Mouse (Mus musculus) MEL (cell line): ENCODE results near the gene Gla. TPM values are rescaled to one million over a fixed set of nuclear protein-coding genes. Genes with fewer than 3 reads are reported as not detected.
A peak's percentile ranks its signal among the peaks of the same experiment; 100 is the strongest.

Experiments
- DNase-seq: peaks from one replicate; pipeline ENCODE4 v3.0.0; 2011; ENCODE audit warnings: low read depth, low spot score
- H3K27ac ChIP-seq: 2 replicates; pipeline ENCODE4 v1.5.1; 2012; ENCODE audit warnings: low read depth, mild to moderate bottlenecking, control low read depth, low read length, moderate library complexity; ENCODE audit not compliant: control insufficient read depth
- H3K27me3 ChIP-seq, 2 experiments: fragments of 150-350 bp in 1 of 2; sonication (generic) in 1 of 2; 2 replicates each; pipeline ENCODE4 v1.6.1; 2012; ENCODE audit warnings: low read length in 2 of 2, mild to moderate bottlenecking in 2 of 2, improper control_type of control experiment in 1 of 2, moderate library complexity in 1 of 2; ENCODE audit not compliant: insufficient read depth in 2 of 2, control insufficient read depth in 1 of 2
- H3K36me3 ChIP-seq, 2 experiments: 2 replicates each; pipeline ENCODE4 v1.6.1; 2012 to 2014; ENCODE audit warnings: low read length in 2 of 2, improper control_type of control experiment in 1 of 2, inconsistent platforms in 1 of 2, mild to moderate bottlenecking in 1 of 2; ENCODE audit not compliant: insufficient read depth in 2 of 2, control insufficient read depth in 1 of 2
- H3K4me1 ChIP-seq, 2 experiments: fragments of 150-350 bp in 1 of 2; sonication (generic) in 1 of 2; 2 replicates each; pipeline ENCODE4 v1.6.1; 2012; ENCODE audit warnings: low read length in 2 of 2, improper control_type of control experiment in 1 of 2, mild to moderate bottlenecking in 1 of 2; ENCODE audit not compliant: insufficient read depth in 2 of 2, control insufficient read depth in 1 of 2
- H3K4me3 ChIP-seq, 2 experiments: fragments of 150-350 bp in 1 of 2; sonication (generic) in 1 of 2; 2 replicates each; pipeline ENCODE4 v1.5.1; 2012; ENCODE audit warnings: low read depth in 2 of 2, low read length in 2 of 2, mild to moderate bottlenecking in 2 of 2, moderate library complexity in 2 of 2, control low read depth in 1 of 2, improper control_type of control experiment in 1 of 2; ENCODE audit not compliant: control insufficient read depth in 1 of 2, insufficient read depth in 1 of 2
- H3K79me2 ChIP-seq: 2 replicates; pipeline ENCODE4 v1.6.1; 2012; ENCODE audit warnings: mild to moderate bottlenecking, low read length, moderate library complexity; ENCODE audit not compliant: control insufficient read depth, poor library complexity, insufficient read depth
- H3K9ac ChIP-seq: 2 replicates; pipeline ENCODE4 v1.6.1; 2012; ENCODE audit warnings: low read depth, mild to moderate bottlenecking, control low read depth, low read length, moderate library complexity; ENCODE audit not compliant: control insufficient read depth, poor library complexity, severe bottlenecking
- H3K9me3 ChIP-seq: fragments of 150-350 bp; sonication (generic); replicated peaks from 2 replicates; pipeline ENCODE4 v1.6.1; 2012; ENCODE audit warnings: mild to moderate bottlenecking, low read length, improper control_type of control experiment, moderate library complexity; ENCODE audit not compliant: insufficient read depth
- BHLHE40 ChIP-seq: IDR thresholded peaks from 2 replicates; pipeline ENCODE4 v1.6.1; 2012; ENCODE audit warnings: low read depth, mild to moderate bottlenecking, inconsistent platforms, low read length, improper control_type of control experiment, borderline replicate concordance
- CHD1 ChIP-seq: IDR thresholded peaks from 2 replicates; pipeline ENCODE4 v1.6.1; 2012; ENCODE audit warnings: low read depth, mild to moderate bottlenecking, inconsistent platforms, low read length, improper control_type of control experiment
- CHD2 ChIP-seq: IDR thresholded peaks from 2 replicates; pipeline ENCODE4 v1.6.1; 2011; ENCODE audit warnings: low read length, improper control_type of control experiment
- CTCF ChIP-seq, 3 experiments: IDR thresholded peaks in 2 of 3; conservative IDR thresholded peaks in 1 of 3; 2 replicates each; pipeline ENCODE4 v1.5.1; 2011 to 2012; ENCODE audit warnings: low read length in 3 of 3, low read depth in 2 of 3, mild to moderate bottlenecking in 2 of 3, improper control_type of control experiment in 1 of 3, inconsistent platforms in 1 of 3, mixed read lengths in 1 of 3, moderate library complexity in 1 of 3; ENCODE audit not compliant: control insufficient read depth in 1 of 3, insufficient read depth in 1 of 3, poor library complexity in 1 of 3, severe bottlenecking in 1 of 3
- E2F4 ChIP-seq: IDR thresholded peaks from 2 replicates; pipeline ENCODE4 v1.6.1; 2011; ENCODE audit warnings: low read depth, low read length, improper control_type of control experiment, borderline replicate concordance
- ELF1 ChIP-seq: IDR thresholded peaks from 2 replicates; pipeline ENCODE4 v1.6.1; 2014; ENCODE audit warnings: low read depth, mild to moderate bottlenecking, inconsistent platforms, low read length, improper control_type of control experiment, moderate library complexity
- ETS1 ChIP-seq: IDR thresholded peaks from 2 replicates; pipeline ENCODE4 v1.6.1; 2012; ENCODE audit warnings: low read depth, mild to moderate bottlenecking, inconsistent platforms, low read length, improper control_type of control experiment, moderate library complexity
- GABPA ChIP-seq: IDR thresholded peaks from 2 replicates; pipeline ENCODE4 v1.6.1; 2012; ENCODE audit warnings: low read depth, mild to moderate bottlenecking, inconsistent platforms, low read length, improper control_type of control experiment, moderate library complexity
- GATA1 ChIP-seq: IDR thresholded peaks from 2 replicates; pipeline ENCODE4 v1.6.1; 2011; ENCODE audit warnings: low read depth, low read length, improper control_type of control experiment
- KAT2A ChIP-seq: conservative IDR thresholded peaks from 2 replicates; pipeline ENCODE4 v1.6.1; 2012; ENCODE audit warnings: low read depth, low read length, improper control_type of control experiment, inconsistent platforms
- MAFK ChIP-seq: IDR thresholded peaks from 2 replicates; pipeline ENCODE4 v1.6.1; 2011; ENCODE audit warnings: low read depth, mild to moderate bottlenecking, low read length, improper control_type of control experiment, borderline replicate concordance
- MAX ChIP-seq: IDR thresholded peaks from 2 replicates; pipeline ENCODE4 v1.6.1; 2011; ENCODE audit warnings: low read length, improper control_type of control experiment
- MAZ ChIP-seq: IDR thresholded peaks from 2 replicates; pipeline ENCODE4 v1.6.1; 2012; ENCODE audit warnings: low read depth, mild to moderate bottlenecking, inconsistent platforms, low read length, improper control_type of control experiment
- MXI1 ChIP-seq: IDR thresholded peaks from 2 replicates; pipeline ENCODE4 v1.6.1; 2011; ENCODE audit warnings: mild to moderate bottlenecking, low read depth, low read length, improper control_type of control experiment
- MYB ChIP-seq: IDR thresholded peaks from 2 replicates; pipeline ENCODE4 v1.6.1; 2011; ENCODE audit warnings: mild to moderate bottlenecking, low read depth, low read length, improper control_type of control experiment
- NELFE ChIP-seq: IDR thresholded peaks from 2 replicates; pipeline ENCODE4 v1.6.1; 2011; ENCODE audit warnings: low read depth, low read length, improper control_type of control experiment
- NRF1 ChIP-seq: IDR thresholded peaks from 2 replicates; pipeline ENCODE4 v1.6.1; 2014; ENCODE audit warnings: low read depth, mild to moderate bottlenecking, inconsistent platforms, low read length, improper control_type of control experiment, moderate library complexity; ENCODE audit not compliant: poor library complexity, insufficient read depth, severe bottlenecking
- POLR2A ChIP-seq, 2 experiments: IDR thresholded peaks; 2 replicates each; pipeline ENCODE4 v1.6.1; 2011 to 2012; ENCODE audit warnings: low read length in 2 of 2, mild to moderate bottlenecking in 2 of 2, control low read depth in 1 of 2, improper control_type of control experiment in 1 of 2, low read depth in 1 of 2, moderate library complexity in 1 of 2; ENCODE audit not compliant: control insufficient read depth in 1 of 2, insufficient read depth in 1 of 2, poor library complexity in 1 of 2
- POLR2AphosphoS2 ChIP-seq: IDR thresholded peaks from 2 replicates; pipeline ENCODE4 v1.6.1; 2011; ENCODE audit warnings: low read length, improper control_type of control experiment
- POLR2AphosphoS5 ChIP-seq: IDR thresholded peaks from 2 replicates; pipeline ENCODE4 v1.6.1; 2012; ENCODE audit warnings: low read depth, borderline replicate concordance, mild to moderate bottlenecking, inconsistent platforms, low read length, moderate library complexity, mixed read lengths
- SIN3A ChIP-seq: IDR thresholded peaks from 2 replicates; pipeline ENCODE4 v1.6.1; 2012; ENCODE audit warnings: low read length, improper control_type of control experiment, inconsistent platforms
- TAL1 ChIP-seq: IDR thresholded peaks from 2 replicates; pipeline ENCODE4 v1.6.1; 2012; ENCODE audit warnings: mild to moderate bottlenecking, inconsistent platforms, low read length, moderate library complexity, mixed read lengths
- TBP ChIP-seq: IDR thresholded peaks from 2 replicates; pipeline ENCODE4 v1.8.0; 2011; ENCODE audit warnings: low read depth, low read length, improper control_type of control experiment
- TCF12 ChIP-seq: IDR thresholded peaks from 2 replicates; pipeline ENCODE4 v1.6.1; 2014; ENCODE audit warnings: low read depth, mild to moderate bottlenecking, inconsistent platforms, low read length, improper control_type of control experiment, moderate library complexity
- UBTF ChIP-seq: IDR thresholded peaks from 2 replicates; pipeline ENCODE4 v1.6.1; 2012; ENCODE audit warnings: low read depth, mild to moderate bottlenecking, inconsistent platforms, low read length, improper control_type of control experiment, moderate library complexity, borderline replicate concordance; ENCODE audit not compliant: insufficient read depth
- USF1 ChIP-seq: IDR thresholded peaks from 2 replicates; pipeline ENCODE4 v1.6.1; 2014; ENCODE audit warnings: low read depth, mild to moderate bottlenecking, inconsistent platforms, low read length, improper control_type of control experiment, moderate library complexity
- USF2 ChIP-seq, 2 experiments: IDR thresholded peaks; 2 replicates each; pipeline ENCODE4 v1.6.1; 2011 to 2012; ENCODE audit warnings: improper control_type of control experiment in 2 of 2, low read length in 2 of 2, borderline replicate concordance in 1 of 2, inconsistent platforms in 1 of 2, low read depth in 1 of 2, mild to moderate bottlenecking in 1 of 2; ENCODE audit not compliant: insufficient read depth in 1 of 2
- ZC3H11A ChIP-seq: IDR thresholded peaks from 2 replicates; pipeline ENCODE4 v1.6.1; 2012; ENCODE audit warnings: low read depth, mild to moderate bottlenecking, inconsistent platforms, low read length, improper control_type of control experiment
- ZKSCAN1 ChIP-seq: IDR thresholded peaks from 2 replicates; pipeline ENCODE4 v1.6.1; 2012; ENCODE audit warnings: low read depth, mild to moderate bottlenecking, inconsistent platforms, low read length, improper control_type of control experiment, moderate library complexity
- ZMIZ1 ChIP-seq: IDR thresholded peaks from 2 replicates; pipeline ENCODE4 v1.6.1; 2012; ENCODE audit warnings: low read depth, mild to moderate bottlenecking, inconsistent platforms, low read length, improper control_type of control experiment, moderate library complexity
- ZNF384 ChIP-seq: IDR thresholded peaks from 2 replicates; pipeline ENCODE4 v1.6.1; 2012; ENCODE audit warnings: low read depth, mild to moderate bottlenecking, inconsistent platforms, low read length, improper control_type of control experiment
- polyA plus RNA-seq, 2 experiments: library from polyadenylated mRNA; stranded (reverse) in 1 of 2; unstranded in 1 of 2; fragments of >175 nt in 1 of 2; fragments of >200 nt in 1 of 2; gene quantifications; 2 replicates each; pipeline versions ENCODE4 v1.2.1 to v1.2.4; 2012; ENCODE audit warnings: low replicate concordance in 2 of 2, low read depth in 1 of 2; ENCODE audit not compliant: insufficient read length in 2 of 2, insufficient read depth in 1 of 2, missing spikeins in 1 of 2
- total RNA-seq: library from RNA; depleted of rRNA; stranded (reverse); fragments of 300-350 nt; gene quantifications from 2 replicates; pipeline ENCODE4 v1.2.3, GENCODE M21; 2012

The Gla gene
- total and polyA plus RNA-seq, 3 experiments = 10.2 to 17.0 TPM; not detected in 1

GRCm38 (mm10) chrX:134566536-134567222 is 34.2 kb downstream of the Gla start:
- Histone ChIP-seq H3K79me2 (no peaks in the 10 kb centered on the region; the same call in 1 of the 2 replicates), H3K9ac (no peak overlapping the region), H3K27me3 (no peaks in the 10 kb centered on the region), H3K36me3 (peaks cover 44 to 45% of the 10 kb centered on the region in 2 experiments), H3K4me3 (no peak overlapping the region), H3K27ac (peak overlapping the region; percentile 11; the same call in 1 of the 2 replicates), H3K9me3 (no peaks in the 10 kb centered on the region), H3K4me1 (peaks cover 16 to 29% of the 10 kb centered on the region in 2 experiments)
- DNase-seq = no peak
- 0 out of 4 replicates have a peak, but pooled peaks of 1 of the 2 experiments have one; percentile 29 for TF ChIP-seq POLR2A (IDR thresholded peaks at IDR 0.05; ENCODE audit: control insufficient read depth in 1 of 2, insufficient read depth in 1 of 2, low read depth in 1 of 2, low read length in 2 of 2, poor library complexity in 1 of 2)
- TF ChIP-seq ELF1 = no peak
- TF ChIP-seq MXI1 = no peak
- no peak for TF ChIP-seq POLR2AphosphoS2

DNA sequence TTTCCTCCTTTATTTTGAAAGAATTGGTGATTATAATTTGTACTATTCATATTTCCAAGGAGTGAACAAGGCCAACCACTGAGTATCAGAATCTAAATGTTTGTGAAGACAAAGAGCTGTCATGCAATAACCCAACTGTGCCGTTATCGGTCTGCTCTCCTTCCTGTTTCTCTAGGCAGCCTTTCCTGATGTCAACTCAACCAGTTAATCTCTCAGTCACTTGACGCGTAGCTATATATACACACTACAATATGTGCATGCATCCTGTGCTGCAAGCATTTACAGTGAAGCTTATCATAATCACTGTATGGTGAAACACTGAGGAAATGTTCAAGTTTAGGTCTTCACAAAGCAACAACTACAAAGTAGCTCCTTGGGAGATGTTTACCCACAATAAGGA is 36.6 kb downstream of the Gla start:
- H3K27ac ChIP-seq = peak overlapping the region; percentile 92
- H3K36me3 ChIP-seq = peaks cover 37 to 47% of the 10 kb centered on the region in 2 experiments
- peaks cover 16 to 29% of the 10 kb centered on the region in 2 experiments for H3K4me1 ChIP-seq
- no peaks in the 10 kb centered on the region for H3K9me3 ChIP-seq
- H3K27me3 ChIP-seq = no peaks in the 10 kb centered on the region
- H3K4me3 ChIP-seq = no peak overlapping the region
- DNase-seq = peak; percentile 95
- H3K9ac ChIP-seq = no peak overlapping the region
- H3K79me2 ChIP-seq = peaks cover 3% of the 10 kb centered on the region; the same call in 1 of the 2 replicates
- no peak for TF ChIP-seq POLR2AphosphoS5
- TF ChIP-seq MXI1 = peak; percentile 95
- peak; percentile 39 for TF ChIP-seq TAL1
- TF ChIP-seq USF1 = peak; percentile 68
- no peak for TF ChIP-seq UBTF
- no peak for TF ChIP-seq ZMIZ1
- TF ChIP-seq ETS1 = peak; percentile 98
- TF ChIP-seq KAT2A = no peak
- no peak for TF ChIP-seq NRF1
- TF ChIP-seq MYB = no peak; the same call in 1 of the 2 replicates
- no peak for TF ChIP-seq E2F4
- no peak for TF ChIP-seq USF2 (IDR thresholded peaks at IDR 0.05; ENCODE audit: borderline replicate concordance in 1 of 2, insufficient read depth in 1 of 2, low read depth in 1 of 2, low read length in 2 of 2)
- no peak for TF ChIP-seq ZKSCAN1
- TF ChIP-seq NELFE = no peak
- peak; percentile 93 for TF ChIP-seq MAX
- TF ChIP-seq CHD2 = no peak
- no peak for TF ChIP-seq GABPA
- TF ChIP-seq BHLHE40 = peak; percentile 87
- no peak for TF ChIP-seq CHD1
- peak; percentile 89 for TF ChIP-seq TCF12
- TF ChIP-seq ZC3H11A = no peak
- peak; percentile 98 for TF ChIP-seq GATA1
- TF ChIP-seq MAFK = peak; percentile 62; the same call in 1 of the 2 replicates
- TF ChIP-seq SIN3A = peak; percentile 99
- peak; percentile 80 for TF ChIP-seq TBP
- TF ChIP-seq MAZ = no peak
- no peak for TF ChIP-seq CTCF (IDR thresholded peaks at IDR 0.05 in 2 of 3, conservative IDR thresholded peaks at IDR 0.05 in 1 of 3; ENCODE audit: control insufficient read depth in 1 of 3, insufficient read depth in 1 of 3, low read depth in 2 of 3, low read length in 3 of 3, poor library complexity in 1 of 3, severe bottlenecking in 1 of 3)
- no peak; the same call in 1 of the 2 replicates for TF ChIP-seq ZNF384
- peak; percentile 88 for TF ChIP-seq ELF1
